Mouse (Mus musculus) midbrain, embryonic 16.5 days (tissue): ENCODE measurements around the gene Naa38. TPM values are rescaled to one million over a fixed set of nuclear protein-coding genes. Genes with fewer than 3 reads are reported as not detected.

Experiments
- ATAC-seq: fragments of 200-750 bp; cut with Nextera tagmentation; 2 replicates; pipeline ENCODE4 v1.8.0; 2017; ENCODE audit warnings: moderate TSS enrichment
- H3K27ac ChIP-seq: fragments of 300-500 bp; sonication (generic); 2 replicates; pipeline ENCODE4 v1.5.1; 2014; ENCODE audit warnings: mild to moderate bottlenecking, low read length, mixed read lengths
- H3K27me3 ChIP-seq: fragments of 300-500 bp; sonication (generic); 2 replicates; pipeline ENCODE4 v1.6.1; 2014; ENCODE audit warnings: low read depth, low read length, mixed read lengths; ENCODE audit not compliant: control insufficient read depth, insufficient read depth
- H3K36me3 ChIP-seq: fragments of 300-500 bp; sonication (generic); 2 replicates; pipeline ENCODE4 v1.6.1; 2014; ENCODE audit warnings: mild to moderate bottlenecking, low read length, moderate library complexity, mixed read lengths; ENCODE audit not compliant: control insufficient read depth, insufficient read depth
- H3K4me1 ChIP-seq: fragments of 300-500 bp; sonication (generic); 2 replicates; pipeline ENCODE4 v1.6.1; 2014; ENCODE audit warnings: mild to moderate bottlenecking, low read length, mixed read lengths; ENCODE audit not compliant: control insufficient read depth, insufficient read depth
- H3K4me2 ChIP-seq: fragments of 300-500 bp; sonication (generic); 2 replicates; pipeline ENCODE4 v1.6.1; 2014; ENCODE audit warnings: mild to moderate bottlenecking, low read length, mixed read lengths
- H3K4me3 ChIP-seq: fragments of 300-500 bp; sonication (generic); 2 replicates; pipeline ENCODE4 v1.5.1; 2014; ENCODE audit warnings: low read depth, mild to moderate bottlenecking, low read length, moderate library complexity, mixed read lengths
- H3K9ac ChIP-seq: fragments of 300-500 bp; sonication (generic); 2 replicates; pipeline ENCODE4 v1.6.1; 2014; ENCODE audit warnings: low read depth, low read length, mixed read lengths
- H3K9me3 ChIP-seq: fragments of 300-500 bp; sonication (generic); replicated peaks from 2 replicates; pipeline ENCODE4 v1.6.1; 2014; ENCODE audit warnings: mild to moderate bottlenecking, low read length, mixed read lengths; ENCODE audit not compliant: control insufficient read depth, poor library complexity, severe bottlenecking
- WGBS: fragments of 180-500 bp; shearing (Covaris S2); extraction: QIAGEN DNeasy Blood & Tissue Kit; methylation state at CpG from one replicate; pipeline ENCODE4 v1.1.7; 2014; 5-methylcytosine and 5-hydroxymethylcytosine counted together
- polyA plus RNA-seq: library from polyadenylated mRNA; unstranded; fragments of >200 nt; fragmentation: Nextera tagmentation; extraction: Ambion mirVana; gene quantifications from 2 replicates; pipeline ENCODE4 v1.2.1, GENCODE M21; 2015

Naa38 gene
- polyA plus RNA-seq, 1 experiment from 2014 or later: 89.6 TPM

- no peak for ATAC-seq
- Histone ChIP-seq H3K4me3 (peak overlapping the region; percentile 9; the same call in 1 of the 2 replicates), H3K9ac (peak overlapping the region; percentile 40), H3K4me2 (no peak overlapping the region), H3K36me3 (peaks cover 20% of the 10 kb centered on the region), H3K27me3 (no peaks in the 10 kb centered on the region), H3K4me1 (peaks cover 11% of the 10 kb centered on the region), H3K27ac (no peak overlapping the region), H3K9me3 (no peaks in the 10 kb centered on the region)
- 11% methylated on average over 24 of the region's 24 CpGs for WGBS
Observed at GRCm38 (mm10) chr11:69397581-69398057, 2.3 kb downstream of the Naa38 start.

GRCm38 (mm10) chr11:69398059-69398458 is 2.8 kb downstream of the Naa38 start, which contains the start of gene Tmem88:
Gene Tmem88, minus strand, starts transcription at chr11:69398234.
- WGBS: 9% methylated on average over 16 of the region's 16 CpGs
- H3K9ac ChIP-seq: peak within 1 kb of the TSS; percentile 40
- no peaks in the 10 kb centered on the region for H3K9me3 ChIP-seq
- no peak within 1 kb of the TSS for H3K4me2 ChIP-seq
- H3K27ac ChIP-seq: no peak within 1 kb of the TSS
- peak within 1 kb of the TSS; percentile 9; the same call in 1 of the 2 replicates for H3K4me3 ChIP-seq
- no peak for ATAC-seq
- H3K27me3 ChIP-seq: no peaks in the 10 kb centered on the region
- H3K4me1 ChIP-seq: peaks cover 11% of the 10 kb centered on the region
- H3K36me3 ChIP-seq: peaks cover 20% of the 10 kb centered on the region

- 20% methylated on average over 21 of the region's 21 CpGs for WGBS
- Histone ChIP-seq H3K4me3 (no peak overlapping the region), H3K9me3 (no peaks in the 10 kb centered on the region), H3K4me1 (peaks cover 11% of the 10 kb centered on the region), H3K4me2 (no peak overlapping the region), H3K27me3 (no peaks in the 10 kb centered on the region), H3K36me3 (peaks cover 25% of the 10 kb centered on the region), H3K9ac (no peak overlapping the region), H3K27ac (no peak overlapping the region)
- ATAC-seq: no peak
Observed at GRCm38 (mm10) chr11:69398486-69399200, 3.4 kb downstream of the Naa38 start.

GRCm38 (mm10) chr11:69399201-69400082 is 4.2 kb downstream of the Naa38 start:
- Histone ChIP-seq H3K4me3 (no peak overlapping the region), H3K27ac (no peak overlapping the region), H3K4me1 (peaks cover 7% of the 10 kb centered on the region), H3K27me3 (no peaks in the 10 kb centered on the region), H3K36me3 (peaks cover 33% of the 10 kb centered on the region), H3K9me3 (no peaks in the 10 kb centered on the region), H3K9ac (no peak overlapping the region), H3K4me2 (no peak overlapping the region)
- no peak for ATAC-seq
- WGBS: 21% methylated on average over 66 of the region's 66 CpGs

- WGBS: 75% methylated on average over 25 of the region's 25 CpGs
- Histone ChIP-seq H3K4me3 (no peak overlapping the region), H3K4me2 (no peak overlapping the region), H3K27ac (no peak overlapping the region), H3K36me3 (peaks cover 41% of the 10 kb centered on the region), H3K4me1 (peaks cover 6% of the 10 kb centered on the region; the same call in 1 of the 2 replicates), H3K9ac (no peak overlapping the region), H3K27me3 (no peaks in the 10 kb centered on the region), H3K9me3 (no peaks in the 10 kb centered on the region)
- no peak for ATAC-seq
Observed at GRCm38 (mm10) chr11:69400083-69400850, 5.0 kb downstream of the Naa38 start.

GRCm38 (mm10) chr11:69401210-69401637 is 5.9 kb downstream of the Naa38 start:
- Histone ChIP-seq H3K4me2 (no peak overlapping the region), H3K27ac (no peak overlapping the region), H3K27me3 (no peaks in the 10 kb centered on the region), H3K9me3 (no peaks in the 10 kb centered on the region), H3K36me3 (peaks cover 51% of the 10 kb centered on the region), H3K4me3 (no peak overlapping the region), H3K9ac (no peak overlapping the region), H3K4me1 (peaks cover 5% of the 10 kb centered on the region; the same call in 1 of the 2 replicates)
- peak; percentile 78 for ATAC-seq
- 14% methylated on average over 22 of the region's 22 CpGs for whole genome bisulfite sequencing

GRCm38 (mm10) chr11:69401987-69402386 is 6.7 kb downstream of the Naa38 start:
- H3K9ac ChIP-seq: no peak overlapping the region
- no peak overlapping the region for H3K4me3 ChIP-seq
- H3K27ac ChIP-seq: no peak overlapping the region
- no peaks in the 10 kb centered on the region for H3K27me3 ChIP-seq
- H3K4me2 ChIP-seq: no peak overlapping the region
- no peak for ATAC-seq
- WGBS: 86% methylated on average over 12 of the region's 12 CpGs
- no peaks in the 10 kb centered on the region; the same call in 1 of the 2 replicates for H3K4me1 ChIP-seq
- H3K36me3 ChIP-seq: peaks cover 56% of the 10 kb centered on the region
- H3K9me3 ChIP-seq: no peaks in the 10 kb centered on the region

- Histone ChIP-seq H3K4me3 (no peak overlapping the region), H3K4me2 (no peak overlapping the region), H3K9me3 (no peaks in the 10 kb centered on the region), H3K27ac (no peak overlapping the region), H3K4me1 (peaks cover 12% of the 10 kb centered on the region), H3K9ac (no peak overlapping the region), H3K36me3 (peaks cover 62% of the 10 kb centered on the region), H3K27me3 (no peaks in the 10 kb centered on the region)
- no peak for ATAC-seq
- 95% methylated on average over 34 of the region's 38 CpGs for whole genome bisulfite sequencing
Observed at GRCm38 (mm10) chr11:69403691-69404594, 8.7 kb downstream of the Naa38 start.
